Mouse (Mus musculus) liver, adult 2 months (tissue): ENCODE data around the gene Iars.

ENCODE experiments used
- CTCF ChIP-seq: fragments of 200-500 bp; IDR thresholded peaks from 2 replicates; pipeline ENCODE4 v1.5.1; 2011; ENCODE audit warnings: low read depth, low read length, control low read depth
- POLR2A ChIP-seq: fragments of 200-500 bp; IDR thresholded peaks from 2 replicates; pipeline ENCODE4 v1.6.1; 2011; ENCODE audit warnings: low read length, control low read depth; ENCODE audit not compliant: insufficient read depth; ENCODE audit errors: extremely low read depth

DNA sequence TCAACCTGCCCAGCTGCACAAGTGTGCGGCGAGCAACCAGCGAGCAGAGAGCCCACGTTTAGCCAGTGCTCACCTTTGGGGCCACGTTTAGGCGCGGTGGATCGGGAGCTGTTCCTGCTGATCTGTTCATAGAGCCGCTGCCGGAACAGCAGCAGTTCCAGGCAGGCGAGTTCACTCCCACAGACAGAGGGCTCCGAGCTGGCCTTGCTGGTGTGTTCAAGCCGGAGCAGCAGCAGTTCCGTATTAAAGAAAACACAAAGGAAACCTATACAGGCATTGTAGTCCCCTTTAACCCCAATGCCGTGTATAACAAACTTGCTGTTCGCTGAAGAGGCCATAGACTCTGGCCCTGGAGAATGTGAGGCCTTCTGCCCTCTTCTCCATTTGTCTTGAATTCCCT, 87.2 kb downstream of the Iars start:
- TF ChIP-seq CTCF = no peak
- no peak for TF ChIP-seq POLR2A
